Mouse (Mus musculus) gastrocnemius, postnatal 10 days (tissue): ENCODE data around the gene Eef1akmt1. TPM values are rescaled to one million over a fixed set of nuclear protein-coding genes. Genes with fewer than 3 reads are reported as not detected.
A peak's percentile ranks its signal among the peaks of the same experiment; 100 is the strongest.

ENCODE experiments used
- DNase-seq: peaks from one replicate; pipeline ENCODE4 v3.0.0; 2021; ENCODE audit warnings: mixed read lengths
- long read RNA-seq, 2 experiments: library from polyadenylated mRNA; stranded (forward); transcript quantifications; one replicate each; pipeline ENCODE4 v2.0.0; 2021
- total RNA-seq, 2 experiments: library from RNA; stranded (reverse); gene quantifications; 2 replicates each; pipeline ENCODE4 v1.2.3; 2021

Eef1akmt1 gene
- total RNA-seq: 10 to 100 TPM; 23.2 to 27.4 TPM
- long read RNA-seq, experiment 1, transcript Eef1akmt1-201 (5 exons, 880 nt): major isoform, 17 of 21 reads
- long read RNA-seq, experiment 1, partial matches to known transcripts: 1 of 21 reads
- long read RNA-seq, experiment 1, other reads (novel, unspliced or antisense): 3 of 21 reads
- long read RNA-seq, experiment 2, transcript Eef1akmt1-201 (5 exons, 880 nt): major isoform, 9 of 14 reads
- long read RNA-seq, experiment 2, partial matches to known transcripts: 3 of 14 reads
- long read RNA-seq, experiment 2, other reads (novel, unspliced or antisense): 2 of 14 reads

- DNase-seq: peak; percentile 97
These were observed at the start of gene Eef1akmt1 for GRCm38 (mm10) chr14:57571155-57572133. Gene Eef1akmt1 (minus strand): TSS chr14:57571612.

DNA sequence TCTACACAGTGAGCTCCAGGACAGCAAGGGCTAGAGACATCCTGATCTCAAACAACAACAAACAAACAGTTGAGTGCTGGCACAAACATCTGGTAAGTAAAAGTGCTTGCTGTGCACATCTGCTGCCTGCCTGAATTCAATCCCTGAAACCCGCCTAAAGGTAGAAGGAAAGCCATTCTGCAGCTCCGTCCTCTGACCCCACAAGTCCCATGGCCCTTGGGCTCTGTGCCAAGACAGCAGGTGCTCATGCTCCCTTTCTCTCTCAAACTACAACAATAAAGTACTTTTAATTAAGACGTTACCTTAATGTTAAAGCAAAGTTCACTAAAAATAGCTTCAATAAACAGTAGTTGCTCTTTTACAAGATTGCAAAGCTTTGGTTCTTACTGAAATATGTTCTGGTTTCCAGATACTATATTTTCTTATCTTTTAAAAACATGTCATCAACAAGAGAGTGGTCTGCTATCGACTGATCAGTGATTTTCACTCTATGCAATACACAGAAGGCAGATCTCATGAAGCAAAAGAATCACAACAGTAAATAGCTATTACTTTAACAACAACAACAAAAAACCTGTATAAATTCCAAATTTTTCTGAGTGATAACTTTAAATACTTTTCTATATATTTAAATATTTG, 49.3 kb upstream of the Eef1akmt1 start:
- no peak for DNase-seq

- DNase-seq: no peak
These were observed 48.1 kb upstream of the Eef1akmt1 start for GRCm38 (mm10) chr14:57619487-57619886.

GRCm38 (mm10) chr14:57617675-57618074, 46.3 kb upstream of the Eef1akmt1 start:
- DNase-seq: no peak

DNA sequence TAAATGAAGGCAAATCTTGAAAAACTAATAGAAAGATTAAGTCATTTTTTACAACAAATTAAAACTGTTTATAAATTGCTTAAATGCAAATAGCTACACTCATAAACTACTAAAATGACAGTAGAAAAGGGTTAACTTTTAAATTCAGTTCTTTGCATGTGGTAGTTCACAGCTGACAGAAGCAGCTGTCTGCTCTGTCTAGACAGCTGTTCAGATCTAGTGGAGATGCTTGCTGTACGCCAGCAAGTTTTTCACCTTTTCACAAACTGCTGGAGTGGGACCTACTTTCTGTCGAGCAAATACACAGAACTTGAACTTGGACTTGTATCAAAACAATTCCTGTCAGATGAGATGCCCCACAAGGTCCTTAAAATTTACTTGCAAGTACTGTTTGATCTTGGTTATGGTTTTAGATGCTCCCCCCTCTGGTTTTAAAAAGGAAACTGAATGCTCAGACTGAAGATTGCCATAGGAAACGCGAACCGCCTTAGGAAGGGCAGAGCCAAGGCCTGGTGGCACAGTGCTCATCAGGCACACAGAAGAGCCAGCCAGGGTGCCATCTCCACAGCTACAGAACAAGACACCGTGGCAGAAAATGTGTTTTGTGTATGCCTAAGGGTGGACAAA, 45.0 kb upstream of the Eef1akmt1 start:
- no peak for DNase-seq

DNA sequence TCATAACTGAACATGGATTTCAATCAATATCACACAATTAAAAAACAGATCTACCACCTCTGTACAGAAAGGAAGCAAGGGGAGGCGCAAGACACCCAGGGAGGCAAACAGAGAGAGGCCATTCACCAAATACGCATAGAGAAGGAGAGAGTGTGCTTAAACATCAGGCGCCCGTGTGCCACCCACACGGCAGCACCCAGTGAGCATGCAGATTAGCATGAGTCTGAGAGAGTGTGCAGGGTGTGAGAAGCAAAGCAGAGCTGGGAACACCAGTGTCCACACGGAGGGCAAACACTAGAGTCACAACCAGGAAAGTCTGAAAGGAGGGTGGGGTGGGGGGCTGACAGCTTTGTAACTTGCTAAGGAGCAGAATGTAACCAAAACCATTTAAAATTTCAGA, 44.4 kb upstream of the Eef1akmt1 start:
- no peak for DNase-seq

DNA sequence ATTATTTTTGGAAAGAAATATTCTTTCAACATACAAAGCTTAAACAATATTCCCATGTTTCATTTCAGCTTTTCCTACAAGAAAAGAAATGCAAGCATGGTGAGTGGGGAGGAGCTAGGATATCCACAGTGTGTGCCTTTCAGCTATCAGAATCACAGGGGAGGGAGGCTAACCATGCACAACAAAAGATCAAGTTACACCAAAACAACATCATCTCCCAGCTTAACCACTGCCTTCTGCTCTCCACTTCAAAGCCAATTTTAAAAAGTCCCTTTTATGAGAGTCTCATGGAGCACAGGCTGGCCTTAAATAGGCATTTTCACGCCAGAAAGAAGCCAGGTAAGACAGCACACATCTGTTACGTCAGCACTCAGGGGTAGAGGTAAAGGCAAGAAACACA, 39.6 kb upstream of the Eef1akmt1 start:
- no peak for DNase-seq

DNA sequence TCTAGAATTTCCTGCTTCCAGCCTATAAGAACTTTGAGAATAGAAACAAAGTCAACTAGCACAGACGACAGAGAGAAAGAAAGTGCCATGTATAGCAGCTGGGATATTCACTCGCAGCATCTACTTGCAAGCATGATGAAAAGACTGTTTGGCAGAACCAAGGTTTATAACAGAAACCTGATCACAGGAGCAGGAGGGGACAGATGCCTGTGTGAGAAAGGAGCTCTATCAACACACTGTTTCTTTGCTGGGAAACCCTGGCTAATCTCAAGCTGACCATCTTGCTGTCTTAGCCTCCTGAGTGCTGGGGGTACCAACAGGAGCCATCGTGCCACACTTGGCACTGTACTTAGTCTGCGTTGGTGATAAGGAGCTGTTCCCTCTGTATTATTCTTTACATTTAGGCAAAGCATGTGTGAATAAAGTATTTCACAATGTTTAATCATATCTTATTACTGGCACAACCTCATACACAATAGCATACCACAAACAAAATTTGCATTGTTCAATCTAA, 38.5 kb upstream of the Eef1akmt1 start:
- no peak for DNase-seq

- DNase-seq: peak; percentile 95
These were observed 36.1 kb upstream of the Eef1akmt1 start for GRCm38 (mm10) chr14:57607500-57607899.

DNA sequence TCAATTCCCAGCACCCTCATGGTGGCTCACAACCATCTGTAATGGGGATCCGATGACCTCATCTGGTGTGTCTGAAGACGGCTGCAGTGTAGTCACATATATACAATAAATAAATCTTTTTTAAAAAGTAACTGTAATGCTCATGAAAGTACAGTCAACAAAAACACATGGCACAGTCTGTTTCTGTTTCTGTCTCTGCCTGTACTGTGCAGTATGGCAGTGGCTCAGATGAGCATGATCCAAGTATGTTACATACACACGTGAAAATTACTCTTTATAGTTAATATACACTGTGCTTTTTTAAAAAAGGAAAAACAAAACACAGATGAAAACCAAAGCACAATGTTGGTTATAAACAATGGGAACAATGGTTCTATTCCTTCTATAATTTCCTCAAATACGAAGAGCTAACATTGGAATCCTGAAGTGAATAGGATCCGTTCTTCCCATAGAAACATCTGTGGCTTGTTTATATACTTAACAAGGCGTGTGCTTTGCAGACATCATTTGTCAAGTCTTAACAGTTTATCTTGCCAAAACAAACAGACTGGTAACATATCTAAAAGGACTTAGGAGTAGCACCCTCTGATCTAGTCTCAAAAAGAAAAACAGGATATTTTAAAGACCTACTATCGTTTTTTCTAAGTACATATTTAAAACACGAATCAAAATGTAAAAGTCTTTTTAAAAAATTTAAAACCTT, 35.4 kb upstream of the Eef1akmt1 start:
- DNase-seq: no peak

DNA sequence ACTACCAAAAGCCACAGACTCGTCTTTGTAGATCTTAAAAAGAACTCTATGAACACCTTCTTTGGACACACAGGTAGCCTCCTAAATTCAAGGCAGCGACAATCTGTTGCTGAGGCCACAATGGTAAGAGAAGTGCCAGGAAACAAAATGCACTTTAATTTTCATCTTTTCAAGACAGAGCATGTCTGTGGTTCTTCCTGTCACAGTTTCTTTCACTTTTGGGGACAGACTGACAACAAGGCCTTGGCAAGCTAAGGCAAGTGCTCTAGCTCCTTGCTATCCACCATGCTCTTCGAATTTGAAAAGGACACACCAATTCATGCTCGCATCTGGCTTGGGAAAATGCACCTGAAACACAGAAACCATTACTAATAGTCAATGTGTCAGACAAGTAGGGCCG, 21.9 kb upstream of the Eef1akmt1 start:
- DNase-seq: no peak

DNA sequence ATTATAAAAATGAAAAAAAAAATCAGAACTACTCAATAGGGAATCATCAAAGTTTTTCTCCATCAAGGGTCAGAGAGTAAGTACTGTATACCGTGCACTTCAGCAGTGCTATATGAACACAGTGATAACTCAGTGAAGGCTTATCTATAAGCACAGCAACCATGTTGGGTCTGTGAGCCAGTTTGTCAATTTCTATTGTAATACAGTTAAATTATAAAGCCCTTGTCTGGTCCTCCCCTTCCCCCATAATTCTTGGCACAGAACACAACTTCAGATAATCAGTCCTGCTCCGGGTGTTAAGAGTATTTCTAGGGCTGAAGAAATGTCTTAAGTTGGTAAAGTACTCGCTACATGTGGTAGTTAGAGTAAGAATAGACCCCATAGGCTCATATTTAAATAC, 20.4 kb upstream of the Eef1akmt1 start:
- no peak for DNase-seq

GRCm38 (mm10) chr14:57576364-57577060, 5.1 kb upstream of the Eef1akmt1 start:
- no peak for DNase-seq

DNA sequence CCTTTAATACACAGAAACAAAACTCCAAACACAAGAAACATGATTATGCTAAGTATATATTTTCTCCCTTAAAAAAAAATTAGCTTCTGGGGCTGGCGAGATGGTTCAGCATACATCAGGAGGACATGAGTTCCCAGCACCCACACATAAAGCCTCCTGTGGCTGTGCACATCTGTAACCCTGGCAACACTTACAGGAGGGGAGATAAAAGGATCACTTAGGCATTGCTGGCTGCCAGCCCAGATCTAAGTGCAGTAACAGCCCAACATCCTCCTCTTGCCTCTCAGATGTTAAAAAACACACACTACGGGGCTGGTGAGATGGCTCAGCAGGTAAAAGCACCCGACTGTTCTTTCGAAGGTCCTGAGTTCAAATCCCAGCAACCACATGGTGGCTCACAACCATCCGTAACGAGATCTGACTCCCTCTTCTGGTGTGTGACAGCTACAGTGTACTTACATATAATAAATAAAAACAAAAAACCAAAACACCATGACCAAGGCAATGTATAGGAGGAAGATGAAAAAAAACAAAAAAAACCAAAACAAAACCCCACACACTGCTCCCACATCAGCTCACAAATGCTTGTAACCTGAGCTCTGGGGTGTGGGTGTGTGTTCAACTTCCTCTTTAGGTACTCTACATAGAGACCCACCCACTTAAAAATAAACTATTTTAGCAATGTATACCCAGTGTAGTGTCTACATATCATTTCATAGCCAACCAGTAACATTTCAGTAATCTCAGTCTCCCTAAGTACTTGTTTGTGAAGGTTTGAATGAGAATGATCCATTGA, 3.6 kb upstream of the Eef1akmt1 start:
- DNase-seq: no peak

- no peak for DNase-seq
These were observed 5.8 kb downstream of the Eef1akmt1 start for GRCm38 (mm10) chr14:57565626-57566025.

GRCm38 (mm10) chr14:57556922-57557321, 14.5 kb downstream of the Eef1akmt1 start:
- DNase-seq: no peak

DNA sequence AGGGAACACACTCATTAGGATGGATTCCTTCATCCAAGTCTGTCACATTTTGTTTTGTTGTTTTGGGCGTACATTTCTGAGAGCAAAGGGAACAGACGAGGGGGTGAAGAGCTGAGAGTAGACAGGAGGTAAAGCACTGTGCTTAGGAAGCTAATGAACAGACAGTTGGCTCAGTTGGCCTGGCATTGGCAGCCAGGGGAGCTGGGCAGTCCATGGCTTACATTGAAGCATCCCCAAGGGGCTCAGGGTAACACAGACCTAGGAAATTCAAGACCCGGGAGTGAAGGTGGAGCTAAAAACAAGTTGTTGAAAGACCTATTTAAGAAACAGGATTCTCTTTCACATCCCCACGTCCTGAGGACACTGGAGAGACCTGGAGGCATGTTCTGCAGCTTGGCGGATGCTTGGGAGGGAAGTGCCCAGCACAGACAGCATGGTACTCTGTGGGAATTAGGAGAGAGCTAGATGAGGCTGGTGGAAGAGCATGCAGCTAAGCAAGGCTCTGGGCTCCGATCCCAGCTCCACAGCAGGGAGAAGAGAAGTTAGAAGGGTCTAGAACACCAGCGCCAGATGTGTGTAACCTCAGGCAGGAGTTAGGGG, 15.8 kb downstream of the Eef1akmt1 start:
- no peak for DNase-seq

GRCm38 (mm10) chr14:57554434-57554833, 17.0 kb downstream of the Eef1akmt1 start:
- DNase-seq: no peak

DNA sequence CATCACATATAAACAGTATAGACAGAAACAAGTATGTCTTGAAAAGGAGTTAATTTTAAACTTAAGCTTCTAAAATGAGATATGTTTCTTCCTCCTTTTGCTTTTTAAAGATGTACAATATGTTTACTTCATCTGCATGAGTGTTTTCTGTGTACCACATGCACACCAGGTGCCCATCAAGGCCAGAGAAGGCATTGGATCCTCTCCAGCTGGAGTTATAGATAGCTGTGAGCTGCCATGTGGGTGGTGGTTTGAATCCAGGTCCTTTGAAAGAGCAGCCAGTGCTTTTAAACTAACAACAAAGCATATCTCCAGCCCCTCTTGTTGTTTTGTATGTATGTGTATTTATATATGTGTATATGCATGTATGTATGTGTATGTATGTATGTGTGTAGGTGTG, 18.5 kb downstream of the Eef1akmt1 start:
- DNase-seq: no peak

DNA sequence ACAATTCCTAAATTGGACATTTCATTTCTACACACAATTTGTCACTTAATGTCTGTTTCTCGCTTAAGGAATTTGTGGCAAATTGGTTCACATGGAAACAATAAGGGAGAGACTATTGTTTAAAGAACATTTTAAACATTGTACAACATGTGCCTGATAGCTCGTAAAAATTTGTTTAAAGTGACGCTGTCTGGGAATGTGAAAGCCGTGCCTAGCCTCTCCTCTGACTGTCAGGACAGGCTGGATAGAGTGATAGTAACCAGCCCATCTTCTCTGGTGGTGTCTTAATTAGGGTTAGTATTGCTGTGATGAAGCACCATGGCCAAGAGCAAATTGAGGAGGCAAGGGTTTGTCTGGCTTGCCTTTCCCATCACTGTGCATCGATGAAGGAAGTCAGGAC, 24.4 kb downstream of the Eef1akmt1 start:
- no peak for DNase-seq
